Mouse (Mus musculus) forebrain, embryonic 15.5 days (tissue): ENCODE data around the gene Mmp10. TPM values are rescaled to one million over a fixed set of nuclear protein-coding genes. Genes with fewer than 3 reads are reported as not detected.

Source experiments
- ATAC-seq: fragments of 200-750 bp; cut with Nextera tagmentation; replicated peaks from 2 replicates; pipeline ENCODE4 v1.8.0; 2017; ENCODE audit warnings: mild to moderate bottlenecking, moderate TSS enrichment, moderate library complexity
- H3K27ac ChIP-seq: fragments of 300-500 bp; sonication (generic); replicated peaks from 2 replicates; pipeline ENCODE4 v1.5.1; 2015; ENCODE audit warnings: mild to moderate bottlenecking, inconsistent platforms
- H3K27me3 ChIP-seq: fragments of 300-500 bp; sonication (generic); 2 replicates; pipeline ENCODE4 v1.6.1; 2015; ENCODE audit warnings: inconsistent platforms
- H3K36me3 ChIP-seq: fragments of 300-500 bp; sonication (generic); 2 replicates; pipeline ENCODE4 v1.6.1; 2015; ENCODE audit warnings: mild to moderate bottlenecking, inconsistent platforms
- H3K4me1 ChIP-seq: fragments of 300-500 bp; sonication (generic); 2 replicates; pipeline ENCODE4 v1.6.1; 2015; ENCODE audit warnings: inconsistent platforms
- H3K4me2 ChIP-seq: fragments of 300-500 bp; sonication (generic); replicated peaks from 2 replicates; pipeline ENCODE4 v1.6.1; 2015; ENCODE audit warnings: mild to moderate bottlenecking, inconsistent platforms
- H3K4me3 ChIP-seq: fragments of 300-500 bp; sonication (generic); 2 replicates; pipeline ENCODE4 v1.5.1; 2015; ENCODE audit warnings: mild to moderate bottlenecking, inconsistent platforms
- H3K9ac ChIP-seq: fragments of 300-500 bp; sonication (generic); replicated peaks from 2 replicates; pipeline ENCODE4 v1.6.1; 2015; ENCODE audit warnings: mild to moderate bottlenecking, inconsistent platforms
- H3K9me3 ChIP-seq: fragments of 300-500 bp; sonication (generic); 2 replicates; pipeline ENCODE4 v1.6.1; 2016; ENCODE audit warnings: inconsistent platforms
- WGBS: fragments of 180-500 bp; shearing (Covaris S2); methylation state at CpG from one replicate; pipeline ENCODE4 v1.1.7; 2015; ENCODE audit warnings: mixed read lengths; 5-methylcytosine and 5-hydroxymethylcytosine counted together
- polyA plus RNA-seq: library from polyadenylated mRNA; unstranded; fragments of >200 nt; fragmentation: Nextera tagmentation; extraction: Ambion mirVana; gene quantifications from 2 replicates; pipeline ENCODE4 v1.2.1, GENCODE M21; 2015

The Mmp10 gene
- not detected in 2 replicates for polyA plus RNA-seq

GRCm38 (mm10) chr9:7502051-7502450, at the start of gene Mmp10:
Gene Mmp10, plus strand, starts transcription at chr9:7502352.
- Histone ChIP-seq H3K36me3 (no peaks in the 10 kb centered on the region), H3K9me3 (no peaks in the 10 kb centered on the region), H3K27me3 (no peaks in the 10 kb centered on the region), H3K27ac (no peak within 1 kb of the TSS), H3K9ac (no peak within 1 kb of the TSS), H3K4me1 (no peaks in the 10 kb centered on the region), H3K4me2 (no peak within 1 kb of the TSS), H3K4me3 (no peak within 1 kb of the TSS)
- 97% methylated on average over 3 of the region's 3 CpGs for WGBS
- ATAC-seq = no peak

GRCm38 (mm10) chr9:7453302-7453701, 48.9 kb upstream of the Mmp10 start:
- H3K4me3 ChIP-seq = no peak overlapping the region
- ATAC-seq = no peak
- no peaks in the 10 kb centered on the region for H3K36me3 ChIP-seq
- H3K4me2 ChIP-seq = no peak overlapping the region
- H3K27me3 ChIP-seq = no peaks in the 10 kb centered on the region
- no peak overlapping the region for H3K9ac ChIP-seq
- no peak overlapping the region for H3K27ac ChIP-seq
- WGBS = 93% methylated on average over 2 of the region's 2 CpGs
- no peaks in the 10 kb centered on the region for H3K4me1 ChIP-seq
- no peaks in the 10 kb centered on the region for H3K9me3 ChIP-seq

GRCm38 (mm10) chr9:7470262-7470661, 31.9 kb upstream of the Mmp10 start:
- H3K4me1 ChIP-seq = no peaks in the 10 kb centered on the region
- ATAC-seq = no peak
- WGBS = 96% methylated on average over 1 of the region's 1 CpGs
- no peaks in the 10 kb centered on the region for H3K27me3 ChIP-seq
- H3K27ac ChIP-seq = no peak overlapping the region
- no peaks in the 10 kb centered on the region for H3K36me3 ChIP-seq
- H3K9me3 ChIP-seq = no peaks in the 10 kb centered on the region
- H3K4me2 ChIP-seq = no peak overlapping the region
- H3K4me3 ChIP-seq = no peak overlapping the region
- H3K9ac ChIP-seq = no peak overlapping the region

- no peaks in the 10 kb centered on the region for H3K27me3 ChIP-seq
- no peak overlapping the region for H3K27ac ChIP-seq
- H3K9me3 ChIP-seq = no peaks in the 10 kb centered on the region
- 76% methylated on average over 5 of the region's 5 CpGs for WGBS
- no peaks in the 10 kb centered on the region for H3K36me3 ChIP-seq
- no peak overlapping the region for H3K4me2 ChIP-seq
- no peak overlapping the region for H3K9ac ChIP-seq
- no peak for ATAC-seq
- no peaks in the 10 kb centered on the region for H3K4me1 ChIP-seq
- no peak overlapping the region for H3K4me3 ChIP-seq
Observed at GRCm38 (mm10) chr9:7483684-7484394, 18.3 kb upstream of the Mmp10 start.

- Histone ChIP-seq H3K4me1 (no peaks in the 10 kb centered on the region), H3K27me3 (no peaks in the 10 kb centered on the region), H3K36me3 (no peaks in the 10 kb centered on the region), H3K9me3 (no peaks in the 10 kb centered on the region), H3K9ac (no peak overlapping the region), H3K27ac (no peak overlapping the region), H3K4me3 (no peak overlapping the region), H3K4me2 (no peak overlapping the region)
- WGBS = 84% methylated on average over 3 of the region's 3 CpGs
- ATAC-seq = no peak
Observed at GRCm38 (mm10) chr9:7501138-7501537, 1.0 kb upstream of the Mmp10 start.

- Histone ChIP-seq H3K4me2 (no peak overlapping the region), H3K27ac (no peak overlapping the region), H3K9ac (no peak overlapping the region), H3K27me3 (no peaks in the 10 kb centered on the region), H3K9me3 (no peaks in the 10 kb centered on the region), H3K36me3 (no peaks in the 10 kb centered on the region), H3K4me3 (no peak overlapping the region), H3K4me1 (no peaks in the 10 kb centered on the region)
- 86% methylated on average over 7 of the region's 7 CpGs for WGBS
- no peak for ATAC-seq
Observed at GRCm38 (mm10) chr9:7507321-7507876, 5.2 kb downstream of the Mmp10 start.

GRCm38 (mm10) chr9:7509619-7510233, 7.6 kb downstream of the Mmp10 start:
- no peak overlapping the region for H3K9ac ChIP-seq
- no peak overlapping the region for H3K4me3 ChIP-seq
- H3K27ac ChIP-seq = no peak overlapping the region
- H3K36me3 ChIP-seq = no peaks in the 10 kb centered on the region
- H3K9me3 ChIP-seq = no peaks in the 10 kb centered on the region
- no peak overlapping the region for H3K4me2 ChIP-seq
- no peak for ATAC-seq
- H3K4me1 ChIP-seq = no peaks in the 10 kb centered on the region
- H3K27me3 ChIP-seq = no peaks in the 10 kb centered on the region
- 91% methylated on average over 10 of the region's 10 CpGs for WGBS

GRCm38 (mm10) chr9:7517944-7518571, 15.9 kb downstream of the Mmp10 start:
- Histone ChIP-seq H3K4me3 (no peak overlapping the region), H3K9me3 (no peaks in the 10 kb centered on the region), H3K4me2 (no peak overlapping the region), H3K27ac (no peak overlapping the region), H3K27me3 (no peaks in the 10 kb centered on the region), H3K9ac (no peak overlapping the region), H3K4me1 (no peaks in the 10 kb centered on the region), H3K36me3 (no peaks in the 10 kb centered on the region)
- 38% methylated on average over 4 of the region's 4 CpGs for WGBS
- ATAC-seq = no peak

- 61% methylated on average over 4 of the region's 4 CpGs for WGBS
- Histone ChIP-seq H3K36me3 (no peaks in the 10 kb centered on the region), H3K4me1 (no peaks in the 10 kb centered on the region), H3K4me3 (no peak overlapping the region), H3K9ac (no peak overlapping the region), H3K27me3 (no peaks in the 10 kb centered on the region), H3K4me2 (no peak overlapping the region), H3K9me3 (no peaks in the 10 kb centered on the region), H3K27ac (no peak overlapping the region)
- ATAC-seq = no peak
Observed at GRCm38 (mm10) chr9:7526255-7526940, 24.2 kb downstream of the Mmp10 start.

- no peaks in the 10 kb centered on the region for H3K27me3 ChIP-seq
- H3K4me1 ChIP-seq = no peaks in the 10 kb centered on the region
- H3K36me3 ChIP-seq = no peaks in the 10 kb centered on the region
- H3K27ac ChIP-seq = no peak overlapping the region
- ATAC-seq = no peak
- H3K4me2 ChIP-seq = no peak overlapping the region
- H3K9ac ChIP-seq = no peak overlapping the region
- H3K9me3 ChIP-seq = no peaks in the 10 kb centered on the region
- H3K4me3 ChIP-seq = no peak overlapping the region
Observed at GRCm38 (mm10) chr9:7542763-7543162, 40.6 kb downstream of the Mmp10 start.

GRCm38 (mm10) chr9:7544923-7545457, 42.8 kb downstream of the Mmp10 start:
- 64% methylated on average over 1 of the region's 1 CpGs for WGBS
- no peak for ATAC-seq

GRCm38 (mm10) chr9:7545471-7545870, 43.3 kb downstream of the Mmp10 start:
- ATAC-seq = no peak; the same call in 1 of the 2 replicates
- H3K9me3 ChIP-seq = no peaks in the 10 kb centered on the region
- H3K4me3 ChIP-seq = no peak overlapping the region
- no peaks in the 10 kb centered on the region for H3K4me1 ChIP-seq
- no peak overlapping the region for H3K9ac ChIP-seq
- H3K4me2 ChIP-seq = no peak overlapping the region
- no peaks in the 10 kb centered on the region for H3K36me3 ChIP-seq
- no peaks in the 10 kb centered on the region for H3K27me3 ChIP-seq
- H3K27ac ChIP-seq = no peak overlapping the region
- WGBS = 72% methylated on average over 1 of the region's 1 CpGs

More at GRCm38 (mm10) chr9:7544923-7545457, 42.8 kb downstream of the Mmp10 start:
- no peaks in the 10 kb centered on the region for H3K27me3 ChIP-seq
- no peaks in the 10 kb centered on the region for H3K4me1 ChIP-seq
- H3K36me3 ChIP-seq = no peaks in the 10 kb centered on the region
- H3K9ac ChIP-seq = no peak overlapping the region
- H3K4me2 ChIP-seq = no peak overlapping the region
- H3K9me3 ChIP-seq = no peaks in the 10 kb centered on the region
- H3K4me3 ChIP-seq = no peak overlapping the region
- H3K27ac ChIP-seq = no peak overlapping the region
